Comparison of ENCODE assay signal across 12 mouse cellular contexts in the genomic region with DNA sequence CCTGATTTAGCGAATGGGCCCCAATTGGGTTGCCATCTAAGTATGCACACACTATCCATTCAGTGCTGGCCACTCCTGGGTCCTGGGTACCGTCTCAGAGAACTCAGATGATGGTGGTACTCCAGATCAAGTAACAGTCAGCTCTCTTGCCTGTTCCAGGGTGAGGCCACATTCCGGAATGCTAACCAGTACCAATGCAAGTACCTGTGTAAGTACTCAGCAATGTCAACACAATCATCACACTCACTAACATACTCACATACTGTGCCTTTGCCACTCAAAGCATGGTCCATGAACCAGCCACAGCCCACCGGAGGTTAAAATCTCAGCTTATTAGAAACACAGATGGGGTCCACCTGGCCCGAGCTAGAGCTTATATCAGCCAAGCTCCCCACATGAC. TPM values are rescaled to one million over a fixed set of nuclear protein-coding genes. Genes with fewer than 3 reads are reported as not detected.
DNase-seq lines count a peak whose midpoint lies in the region; ATAC-seq and TF ChIP-seq lines count a peak whose summit lies in the region.
"Had no signal": no experiment of that assay in that cellular context is flagged by ENCODE, and none has a peak within 500 bp of the region (broad histone marks: within the 10 kb centered on the region; RNA-seq: fewer than 3 reads in every experiment).

No protein-coding gene starts in this region.

- no peaks in the 10 kb centered on the region; the same call in 1 of the 2 replicates for H3K79me2 ChIP-seq in macrophage (ENCODE audit: inconsistent target)

- 0 out of 2 replicates have a peak, but pooled peaks cover 14% of the 10 kb centered on the region for H3K4me1 ChIP-seq in forebrain, postnatal 0 days (ENCODE audit: insufficient read depth)
- H3K4me1 ChIP-seq in forebrain, embryonic 14.5 days (ENCODE audit: control insufficient read depth, insufficient read depth, low read length), result peaks cover 23% of the 10 kb centered on the region
- H3K4me1 ChIP-seq in liver, embryonic 12.5 days, result peaks cover 46% of the 10 kb centered on the region
- H3K4me1 ChIP-seq in liver, embryonic 11.5 days (replicated peaks; ENCODE audit: control insufficient read depth, insufficient read depth, low read length), result peaks cover 25% of the 10 kb centered on the region
- H3K4me1 ChIP-seq in hindbrain, embryonic 11.5 days (replicated peaks; ENCODE audit: control insufficient read depth, insufficient read depth, low read length), result peaks cover 7% of the 10 kb centered on the region; the same call in 1 of the 2 replicates

- WGBS in forebrain, postnatal 0 days, result 83% methylated on average over 5 of the region's 5 CpGs
- 86% methylated on average over 5 of the region's 5 CpGs for WGBS in forebrain, embryonic 14.5 days
- 66% methylated on average over 5 of the region's 5 CpGs for WGBS in liver, embryonic 12.5 days (ENCODE audit: insufficient replicate concordance)
- 83% methylated on average over 5 of the region's 5 CpGs for WGBS in liver, embryonic 11.5 days
- WGBS in hindbrain, embryonic 11.5 days, result 81% methylated on average over 5 of the region's 5 CpGs
- 94% methylated on average over 5 of the region's 5 CpGs for whole genome bisulfite sequencing in macrophage (ENCODE audit: missing documents)

- peak overlapping the region; percentile 35; the same call in 1 of the 2 replicates for H3K27ac ChIP-seq in forebrain, postnatal 0 days (ENCODE audit: low read depth, low read length)
- no peak overlapping the region for H3K27ac ChIP-seq in forebrain, embryonic 14.5 days (ENCODE audit: low read depth, low read length)
- H3K27ac ChIP-seq in liver, embryonic 12.5 days, result 0 out of 2 replicates have a peak overlapping the region, but pooled peaks have one; percentile 55
- H3K27ac ChIP-seq in liver, embryonic 11.5 days (ENCODE audit: low read depth, low read length), result no peak overlapping the region
- 0 out of 2 replicates have a peak overlapping the region, but pooled peaks have one; percentile 53 for H3K27ac ChIP-seq in hindbrain, embryonic 11.5 days (ENCODE audit: low read depth, low read length)
- H3K27ac ChIP-seq in macrophage, result 0 out of 2 replicates have a peak overlapping the region, but pooled peaks have one; percentile 34

- no peak for TF ChIP-seq CTCF in forebrain, postnatal 0 days (IDR thresholded peaks at IDR 0.05; ENCODE audit: low read depth)

- no peak for ATAC-seq in forebrain, postnatal 0 days
- ATAC-seq in forebrain, embryonic 14.5 days, result no peak
- ATAC-seq in liver, embryonic 12.5 days, result no peak
- no peak for ATAC-seq in liver, embryonic 11.5 days (replicated peaks; ENCODE audit: low FRiP score)
- ATAC-seq in hindbrain, embryonic 11.5 days (ENCODE audit: low FRiP score), result no peak

- DNase-seq in forebrain, postnatal 0 days, result no peak
- DNase-seq in forebrain, embryonic 14.5 days (ENCODE audit: low spot score), result no peak
- no peak for DNase-seq in liver, embryonic 11.5 days (ENCODE audit: low spot score)
- DNase-seq in hindbrain, embryonic 11.5 days (ENCODE audit: low spot score), result no peak
- DNase-seq in cerebellum, postnatal 14 days, result no peak
- DNase-seq in retina, postnatal 1 day, result no peak
- DNase-seq: adrenal gland, adult 8-10 months; cerebellum, adult 8-10 months had no signal

- no peaks in the 10 kb centered on the region for H3K27me3 ChIP-seq in forebrain, postnatal 0 days (ENCODE audit: insufficient read depth, low read length)
- H3K27me3 ChIP-seq in forebrain, embryonic 14.5 days (replicated peaks; ENCODE audit: control insufficient read depth, insufficient read depth, low read length), result no peaks in the 10 kb centered on the region
- peaks cover 56% of the 10 kb centered on the region for H3K27me3 ChIP-seq in liver, embryonic 12.5 days (replicated peaks)
- peaks cover 7% of the 10 kb centered on the region for H3K27me3 ChIP-seq in liver, embryonic 11.5 days (replicated peaks; ENCODE audit: control insufficient read depth, insufficient read depth, low read length)
- peaks cover 2% of the 10 kb centered on the region for H3K27me3 ChIP-seq in hindbrain, embryonic 11.5 days (ENCODE audit: control insufficient read depth, insufficient read depth, low read length)

- no peaks in the 10 kb centered on the region for H3K36me3 ChIP-seq in forebrain, postnatal 0 days (ENCODE audit: insufficient read depth)
- H3K36me3 ChIP-seq in forebrain, embryonic 14.5 days (ENCODE audit: control insufficient read depth, insufficient read depth, low read length), result no peaks in the 10 kb centered on the region
- H3K36me3 ChIP-seq in liver, embryonic 12.5 days, result no peaks in the 10 kb centered on the region
- H3K36me3 ChIP-seq in liver, embryonic 11.5 days (ENCODE audit: control insufficient read depth, insufficient read depth, low read length), result no peaks in the 10 kb centered on the region
- H3K36me3 ChIP-seq in hindbrain, embryonic 11.5 days (ENCODE audit: control insufficient read depth, insufficient read depth, low read length), result no peaks in the 10 kb centered on the region
- H3K36me3 ChIP-seq in macrophage (ENCODE audit: inconsistent target), result no peaks in the 10 kb centered on the region

- no peaks in the 10 kb centered on the region for H3K9me3 ChIP-seq in forebrain, postnatal 0 days (ENCODE audit: low read length)
- no peaks in the 10 kb centered on the region for H3K9me3 ChIP-seq in forebrain, embryonic 14.5 days (replicated peaks; ENCODE audit: control insufficient read depth, low read length)
- H3K9me3 ChIP-seq in liver, embryonic 12.5 days (replicated peaks), result no peaks in the 10 kb centered on the region
- no peaks in the 10 kb centered on the region for H3K9me3 ChIP-seq in liver, embryonic 11.5 days (ENCODE audit: control insufficient read depth, low read length)
- H3K9me3 ChIP-seq in hindbrain, embryonic 11.5 days (ENCODE audit: control insufficient read depth, low read length), result no peaks in the 10 kb centered on the region

- no peak overlapping the region for H3K4me2 ChIP-seq in forebrain, postnatal 0 days (ENCODE audit: low read depth)
- no peak overlapping the region for H3K4me2 ChIP-seq in forebrain, embryonic 14.5 days (ENCODE audit: low read length)
- H3K4me2 ChIP-seq in liver, embryonic 12.5 days, result no peak overlapping the region
- no peak overlapping the region for H3K4me2 ChIP-seq in liver, embryonic 11.5 days
- no peak overlapping the region for H3K4me2 ChIP-seq in hindbrain, embryonic 11.5 days (replicated peaks; ENCODE audit: low read depth, low read length)

- H3K4me3 ChIP-seq in forebrain, postnatal 0 days (ENCODE audit: low read depth, low read length), result no peak overlapping the region
- no peak overlapping the region for H3K4me3 ChIP-seq in forebrain, embryonic 14.5 days (ENCODE audit: low read depth, low read length)
- no peak overlapping the region for H3K4me3 ChIP-seq in liver, embryonic 12.5 days
- no peak overlapping the region for H3K4me3 ChIP-seq in liver, embryonic 11.5 days (ENCODE audit: low read depth, low read length)
- no peak overlapping the region for H3K4me3 ChIP-seq in hindbrain, embryonic 11.5 days (ENCODE audit: low read depth, low read length)
- no peak overlapping the region for H3K4me3 ChIP-seq in macrophage (ENCODE audit: inconsistent target)
- H3K4me3 ChIP-seq: erythroblast, embryonic 14.5 days had no signal

- no peak overlapping the region for H3K9ac ChIP-seq in forebrain, postnatal 0 days
- H3K9ac ChIP-seq in forebrain, embryonic 14.5 days (ENCODE audit: low read length), result no peak overlapping the region
- no peak overlapping the region for H3K9ac ChIP-seq in liver, embryonic 12.5 days
- no peak overlapping the region for H3K9ac ChIP-seq in liver, embryonic 11.5 days (ENCODE audit: low read depth, low read length)
- no peak overlapping the region for H3K9ac ChIP-seq in hindbrain, embryonic 11.5 days (ENCODE audit: low read depth, low read length)

RNA-seq across cellular contexts. Expression of a gene that starts 10.7 kb away (rescaled TPM):
- 17.4 and 21.8 TPM in 2 replicates for total RNA-seq in forebrain, postnatal 0 days (2014; rRNA removed)
- 8.2 and 11.2 TPM in 2 replicates for polyA plus RNA-seq in forebrain, postnatal 0 days (2015; fragmentation: Nextera tagmentation; extraction: Ambion mirVana)
- 3.6 and 5.8 TPM in 2 replicates for polyA plus RNA-seq in forebrain, embryonic 14.5 days (2014; fragmentation: Nextera tagmentation; extraction: Ambion mirVana)
- 0.55 and 0.56 TPM in 2 replicates for polyA plus RNA-seq in liver, embryonic 12.5 days (2016; fragmentation: Nextera tagmentation; extraction: Ambion mirVana)
- 0.77 and 0.82 TPM in 2 replicates for polyA plus RNA-seq in liver, embryonic 11.5 days (2014; fragmentation: Nextera tagmentation; extraction: Ambion mirVana)
- polyA plus RNA-seq in hindbrain, embryonic 11.5 days (2014; fragmentation: Nextera tagmentation; extraction: Ambion mirVana), result 1.5 and 1.8 TPM in 2 replicates
- 10 to 100 TPM in 5 of 26 experiments, 1 to 10 TPM in 20, under 1 TPM in 1; 0.73 to 13.8 (median 5.4) TPM for total RNA-seq in macrophage (2018; cell fraction: chromatin; rRNA removed)
- total RNA-seq in macrophage (2018; cell fraction: cytosol; rRNA removed), result 1 to 10 TPM; 1.4 to 6.8 (median 3.3) TPM
- 10 to 100 TPM in 2 of 26 experiments, 1 to 10 TPM in 24; 1.6 to 10.7 (median 4.1) TPM for total RNA-seq in macrophage (2018; cell fraction: nucleus; rRNA removed)
- 2.2 to 3.9 TPM (median 2.9 TPM) in 3 replicates for polyA plus RNA-seq in macrophage (2018)
- total RNA-seq: megakaryocyte-erythroid progenitor cell, adult 5-6 weeks had no signal

RNA-seq across cellular contexts. Expression of a gene that starts 53.4 kb away (rescaled TPM):
- total RNA-seq in forebrain, postnatal 0 days (2014; rRNA removed), result 0.54 and 0.81 TPM in 2 replicates
- 0.20 and 0.47 TPM in 2 replicates for polyA plus RNA-seq in forebrain, postnatal 0 days (2015; fragmentation: Nextera tagmentation; extraction: Ambion mirVana)
- 0.20 and 0.40 TPM in 2 replicates for polyA plus RNA-seq in forebrain, embryonic 14.5 days (2014; fragmentation: Nextera tagmentation; extraction: Ambion mirVana)
- polyA plus RNA-seq in liver, embryonic 12.5 days (2016; fragmentation: Nextera tagmentation; extraction: Ambion mirVana), result 6.6 TPM in 2 replicates
- polyA plus RNA-seq in liver, embryonic 11.5 days (2014; fragmentation: Nextera tagmentation; extraction: Ambion mirVana), result 23.8 and 24.1 TPM in 2 replicates
- polyA plus RNA-seq in hindbrain, embryonic 11.5 days (2014; fragmentation: Nextera tagmentation; extraction: Ambion mirVana), result 1.3 and 1.6 TPM in 2 replicates
- 1 to 10 TPM in 11 of 26 experiments, under 1 TPM in 11, not detected in 4; 0.18 to 3.1 (median 0.97) TPM for total RNA-seq in macrophage (2018; cell fraction: chromatin; rRNA removed)
- 1 to 10 TPM in 8 of 26 experiments, under 1 TPM in 18; 0.09 to 2.9 (median 0.54) TPM for total RNA-seq in macrophage (2018; cell fraction: cytosol; rRNA removed)
- total RNA-seq in macrophage (2018; cell fraction: nucleus; rRNA removed), result 1 to 10 TPM in 5 of 26 experiments, under 1 TPM in 18, not detected in 3; 0.12 to 2.7 (median 0.64) TPM
- 0.08 to 0.37 TPM (median 0.17 TPM) in 3 replicates for polyA plus RNA-seq in macrophage (2018)
- total RNA-seq: megakaryocyte-erythroid progenitor cell, adult 5-6 weeks had no signal

Comparison
In these comparisons a context has a peak if more than half of its experiments do, and no peak if none do; other contexts are left out.
1. H3K27ac ChIP-seq: peak in forebrain, postnatal 0 days (single experiment), liver, embryonic 12.5 days (single experiment), hindbrain, embryonic 11.5 days (single experiment) and macrophage (single experiment); none in forebrain, embryonic 14.5 days (single experiment) and liver, embryonic 11.5 days (single experiment).